7 mouse cellular contexts compared by ENCODE assay signal in the genomic region with DNA sequence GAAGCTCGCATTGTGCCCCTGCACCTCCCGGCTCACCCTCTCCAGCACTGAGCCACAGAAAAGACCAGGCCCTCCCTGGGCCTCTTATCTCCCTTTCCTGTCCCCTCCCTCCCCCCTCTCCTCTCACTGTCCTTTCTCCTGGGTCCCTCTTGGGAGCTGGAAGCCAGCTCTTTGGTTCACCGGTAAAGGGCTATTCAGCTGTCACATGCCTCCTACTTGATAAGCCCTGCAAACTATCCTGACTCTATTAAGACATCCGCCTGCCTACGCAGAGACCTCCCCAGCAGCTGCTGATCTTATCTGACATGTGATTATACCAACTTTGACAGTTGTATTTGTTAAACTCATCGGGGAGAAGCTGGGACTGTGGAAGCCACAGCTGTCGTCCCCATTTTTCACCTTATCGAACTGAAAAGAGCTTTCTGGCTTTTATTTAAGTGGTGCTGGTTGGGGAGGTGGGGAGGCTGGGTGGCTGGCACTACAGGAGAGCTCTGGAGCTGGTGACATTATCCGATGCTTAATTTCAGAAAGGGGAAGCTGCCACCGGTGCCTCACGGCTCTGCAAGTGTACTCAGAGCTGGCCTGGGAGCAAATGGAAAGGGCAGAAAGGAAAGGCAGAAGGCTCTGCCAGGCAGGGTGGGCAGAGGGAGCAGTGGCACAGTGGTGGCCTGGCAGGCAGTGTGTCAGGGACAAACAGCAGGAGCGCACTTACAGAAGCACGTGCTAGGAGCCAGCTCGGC. TPM values are rescaled to one million over a fixed set of nuclear protein-coding genes. Genes with fewer than 3 reads are reported as not detected.
A peak's percentile ranks its signal among the peaks of the same experiment; 100 is the strongest.
DNase-seq lines count a peak whose midpoint lies in the region; ATAC-seq and TF ChIP-seq lines count a peak whose summit lies in the region.

No protein-coding gene starts in this region.

- TF ChIP-seq EP300 in lung, postnatal 0 days (IDR thresholded peaks at IDR 0.05), result no peak
- TF ChIP-seq EP300 in liver, embryonic 14.5 days (IDR thresholded peaks at IDR 0.05; ENCODE audit: low read depth), result no peak

- 29% methylated on average over 14 of the region's 14 CpGs for WGBS in lung, postnatal 0 days
- WGBS in heart, embryonic 14.5 days, result 8% methylated on average over 14 of the region's 14 CpGs
- 13% methylated on average over 14 of the region's 14 CpGs for WGBS in liver, embryonic 14.5 days (ENCODE audit: insufficient replicate concordance)

- H3K9me3 ChIP-seq in lung, postnatal 0 days (ENCODE audit: low read length), result no peaks in the 10 kb centered on the region
- no peaks in the 10 kb centered on the region for H3K9me3 ChIP-seq in heart, embryonic 14.5 days (ENCODE audit: control insufficient read depth, low read length)
- no peaks in the 10 kb centered on the region for H3K9me3 ChIP-seq in liver, embryonic 14.5 days (ENCODE audit: control insufficient read depth, low read length)

- no peak for TF ChIP-seq CTCF in lung, postnatal 0 days (IDR thresholded peaks at IDR 0.05)
- no peak for TF ChIP-seq CTCF in liver, embryonic 14.5 days (IDR thresholded peaks at IDR 0.05; ENCODE audit: low read depth)

- peak; percentile 24 for ATAC-seq in lung, postnatal 0 days
- ATAC-seq in heart, embryonic 14.5 days (ENCODE audit: insufficient number of reproducible peaks, insufficient read depth, low FRiP score, low read depth), result peak; percentile 68
- peak; percentile 81 for ATAC-seq in liver, embryonic 14.5 days (ENCODE audit: insufficient read depth)

- peak overlapping the region; percentile 60 for H3K27ac ChIP-seq in lung, postnatal 0 days (ENCODE audit: low read length)
- peak overlapping the region; percentile 84 to 90 for H3K27ac ChIP-seq in heart, embryonic 14.5 days (replicated peaks in 1 of 2; ENCODE audit: control insufficient read depth in 1 of 2, insufficient read depth in 1 of 2, low read depth in 2 of 2, low read length in 2 of 2)
- H3K27ac ChIP-seq in liver, embryonic 14.5 days, result peak overlapping the region; percentile 22

- no peak overlapping the region for H3K4me3 ChIP-seq in lung, postnatal 0 days (ENCODE audit: low read depth, low read length)
- H3K4me3 ChIP-seq in heart, embryonic 14.5 days (ENCODE audit: control insufficient read depth in 1 of 2, insufficient read depth in 1 of 2, low read depth in 1 of 2, low read length in 2 of 2), result no peak overlapping the region
- no peak overlapping the region for H3K4me3 ChIP-seq in liver, embryonic 14.5 days (ENCODE audit: insufficient read depth in 1 of 2, low read depth in 2 of 2, low read length in 2 of 2)

- 0 out of 2 replicates have a peak, but pooled peaks cover 3% of the 10 kb centered on the region for H3K4me1 ChIP-seq in lung, postnatal 0 days (ENCODE audit: insufficient read depth, low read depth, low read length)
- peaks cover 33 to 44% of the 10 kb centered on the region in 2 experiments for H3K4me1 ChIP-seq in heart, embryonic 14.5 days (ENCODE audit: control insufficient read depth in 2 of 2, insufficient read depth in 2 of 2, low read length in 2 of 2)
- H3K4me1 ChIP-seq in liver, embryonic 14.5 days (replicated peaks; ENCODE audit: control insufficient read depth in 2 of 2, insufficient read depth in 2 of 2, low read length in 1 of 2), result peaks cover 6 to 15% of the 10 kb centered on the region in 2 experiments

- no peak overlapping the region for H3K4me2 ChIP-seq in lung, postnatal 0 days (replicated peaks; ENCODE audit: low read depth, low read length)
- peak overlapping the region; percentile 44 for H3K4me2 ChIP-seq in heart, embryonic 14.5 days (ENCODE audit: low read length)
- peak overlapping the region; percentile 40 for H3K4me2 ChIP-seq in liver, embryonic 14.5 days (ENCODE audit: low read depth)

- peak; percentile 65 for DNase-seq in lung, postnatal 0 days (ENCODE audit: low spot score)
- no peak for DNase-seq in lung, postnatal 25 days (ENCODE audit: low spot score)
- peak in 1 of 3 experiments; percentile 30 for DNase-seq in liver, embryonic 14.5 days (ENCODE audit: low read depth in 3 of 3, low spot score in 3 of 3)
- peak; percentile 52 for DNase-seq in thymus, postnatal 25 days
- DNase-seq in right cerebral cortex, postnatal 25 days, result no peak
- DNase-seq in frontal cortex, postnatal 10 days (ENCODE audit: low spot score in 2 of 2), result no peak

- H3K27me3 ChIP-seq in lung, postnatal 0 days (replicated peaks; ENCODE audit: insufficient read depth, low read length), result no peaks in the 10 kb centered on the region
- H3K27me3 ChIP-seq in heart, embryonic 14.5 days (ENCODE audit: control insufficient read depth, insufficient read depth, low read length), result no peaks in the 10 kb centered on the region
- H3K27me3 ChIP-seq in liver, embryonic 14.5 days (ENCODE audit: control insufficient read depth, insufficient read depth, low read length), result no peaks in the 10 kb centered on the region

- H3K36me3 ChIP-seq in lung, postnatal 0 days (ENCODE audit: insufficient read depth, low read length), result peaks cover 12% of the 10 kb centered on the region
- peaks cover 49% of the 10 kb centered on the region for H3K36me3 ChIP-seq in heart, embryonic 14.5 days (ENCODE audit: control insufficient read depth, insufficient read depth, low read length)
- H3K36me3 ChIP-seq in liver, embryonic 14.5 days (replicated peaks; ENCODE audit: control insufficient read depth, insufficient read depth, low read depth), result no peaks in the 10 kb centered on the region

- no peak overlapping the region for H3K9ac ChIP-seq in lung, postnatal 0 days (replicated peaks; ENCODE audit: low read depth)
- peak overlapping the region; percentile 61 for H3K9ac ChIP-seq in heart, embryonic 14.5 days (ENCODE audit: low read length)
- peak overlapping the region; percentile 20; the same call in 1 of the 2 replicates for H3K9ac ChIP-seq in liver, embryonic 14.5 days (replicated peaks)

RNA-seq across cellular contexts. Expression of a gene that starts 29.2 kb away (rescaled TPM):
- 50.5 and 52.1 TPM in 2 replicates for polyA plus RNA-seq in lung, postnatal 0 days (2015; fragmentation: Nextera tagmentation; extraction: Ambion mirVana)
- 47.8 and 51.7 TPM in 2 replicates for polyA plus RNA-seq in heart, embryonic 14.5 days (2014; fragmentation: Nextera tagmentation; extraction: Ambion mirVana)
- polyA plus RNA-seq in liver, embryonic 14.5 days (2012; rRNA removed), result 18.4 and 22.3 TPM in 2 replicates
- polyA plus RNA-seq in liver, embryonic 14.5 days (2014; fragmentation: Nextera tagmentation; extraction: Ambion mirVana), result 44.3 and 51.2 TPM in 2 replicates

RNA-seq across cellular contexts. Expression of a gene that starts 29.4 kb away (rescaled TPM):
- polyA plus RNA-seq in lung, postnatal 0 days (2015; fragmentation: Nextera tagmentation; extraction: Ambion mirVana), result 43.5 and 51.1 TPM in 2 replicates
- 93.8 and 99.4 TPM in 2 replicates for polyA plus RNA-seq in heart, embryonic 14.5 days (2014; fragmentation: Nextera tagmentation; extraction: Ambion mirVana)
- polyA plus RNA-seq in liver, embryonic 14.5 days (2012; rRNA removed), result 25.1 and 27.8 TPM in 2 replicates
- polyA plus RNA-seq in liver, embryonic 14.5 days (2014; fragmentation: Nextera tagmentation; extraction: Ambion mirVana), result 25.7 and 30.6 TPM in 2 replicates

RNA-seq across cellular contexts. Expression of a gene that starts 52.3 kb away (rescaled TPM):
- 0.30 and 0.31 TPM in 2 replicates for polyA plus RNA-seq in lung, postnatal 0 days (2015; fragmentation: Nextera tagmentation; extraction: Ambion mirVana)
- polyA plus RNA-seq in heart, embryonic 14.5 days (2014; fragmentation: Nextera tagmentation; extraction: Ambion mirVana), result 0.71 and 1.5 TPM in 2 replicates
- 0.17 and 0.21 TPM in 2 replicates for polyA plus RNA-seq in liver, embryonic 14.5 days (2012; rRNA removed)
- polyA plus RNA-seq in liver, embryonic 14.5 days (2014; fragmentation: Nextera tagmentation; extraction: Ambion mirVana), result 0.15 TPM in 1 of 2 replicates, not detected in the other

Comparison
In these comparisons a context has a peak if more than half of its experiments do, and no peak if none do; other contexts are left out.
1. DNase-seq: peak in lung, postnatal 0 days (single experiment) and thymus, postnatal 25 days (single experiment); none in lung, postnatal 25 days (single experiment), right cerebral cortex, postnatal 25 days (single experiment) and frontal cortex, postnatal 10 days (0 of 2).
2. ATAC-seq: peak in every context shown above with its lines; median percentile 81 in liver, embryonic 14.5 days; 68 in heart, embryonic 14.5 days; 24 in lung, postnatal 0 days.
3. H3K27ac ChIP-seq: peak in every context shown above with its lines; median percentile 87 in heart, embryonic 14.5 days; 60 in lung, postnatal 0 days; 22 in liver, embryonic 14.5 days.